Mouse (Mus musculus) brain, embryonic 14.5 days (tissue): Measurements from ENCODE around the gene Plscr2.

ENCODE experiments used
- CTCF ChIP-seq: fragments of 200-500 bp; IDR thresholded peaks from 2 replicates; pipeline ENCODE4 v1.5.1; 2012; ENCODE audit warnings: inconsistent platforms, mild to moderate bottlenecking, moderate library complexity, borderline replicate concordance; ENCODE audit not compliant: insufficient read depth, insufficient read length; ENCODE audit errors: extremely low read depth
- POLR2A ChIP-seq: fragments of 200-500 bp; IDR thresholded peaks from 2 replicates; pipeline ENCODE4 v1.6.1; 2012; ENCODE audit warnings: mild to moderate bottlenecking, inconsistent platforms, borderline replicate concordance; ENCODE audit not compliant: poor library complexity, insufficient read depth, insufficient read length, severe bottlenecking; ENCODE audit errors: extremely low read depth

DNA sequence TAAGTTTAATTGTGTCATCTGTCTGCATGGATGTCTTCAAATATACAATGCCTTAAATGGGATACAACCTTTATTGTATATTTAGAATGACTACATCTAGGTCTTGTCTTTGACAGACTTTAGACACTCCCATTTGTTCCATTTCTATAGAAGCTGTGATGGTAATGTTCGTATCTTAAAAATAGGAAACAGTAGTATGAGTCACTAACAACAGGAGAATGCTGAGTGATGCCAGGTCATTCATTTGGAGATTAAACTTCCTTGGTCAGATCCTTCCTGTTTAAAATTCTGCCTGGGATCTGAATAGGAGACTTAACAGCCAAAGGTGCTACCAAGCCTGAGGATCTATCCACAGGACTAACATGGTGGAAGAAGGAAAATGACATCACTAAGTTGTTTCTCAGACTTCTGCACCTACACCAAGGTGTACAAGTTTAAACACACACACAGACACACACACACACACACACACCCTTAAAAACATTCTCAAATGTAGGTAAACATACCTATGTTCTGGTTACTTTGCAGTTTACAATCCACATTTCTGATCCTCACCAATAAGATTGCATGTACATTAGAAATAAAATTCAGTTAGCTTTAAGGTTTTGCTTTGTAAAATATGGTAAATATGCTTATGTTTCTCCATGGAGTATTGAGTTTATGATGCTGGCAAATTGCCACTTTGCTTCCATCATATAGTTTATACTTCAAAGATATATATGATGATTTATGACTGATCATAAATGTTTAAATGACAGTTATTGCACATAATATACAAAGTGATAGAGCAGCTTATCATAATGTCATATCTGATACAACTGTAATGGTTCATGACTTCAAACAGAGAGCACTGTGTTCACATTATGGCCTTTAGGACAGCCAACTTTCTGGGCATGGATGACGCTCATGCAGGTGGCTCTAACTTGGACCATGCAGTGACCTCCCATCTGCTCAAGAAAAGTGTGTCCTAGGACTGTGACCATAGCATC, 18.5 kb downstream of the Plscr2 start:
- TF ChIP-seq POLR2A = no peak
- no peak for TF ChIP-seq CTCF
